Mouse (Mus musculus): ENCODE results near the gene Rpl22.

DNA sequence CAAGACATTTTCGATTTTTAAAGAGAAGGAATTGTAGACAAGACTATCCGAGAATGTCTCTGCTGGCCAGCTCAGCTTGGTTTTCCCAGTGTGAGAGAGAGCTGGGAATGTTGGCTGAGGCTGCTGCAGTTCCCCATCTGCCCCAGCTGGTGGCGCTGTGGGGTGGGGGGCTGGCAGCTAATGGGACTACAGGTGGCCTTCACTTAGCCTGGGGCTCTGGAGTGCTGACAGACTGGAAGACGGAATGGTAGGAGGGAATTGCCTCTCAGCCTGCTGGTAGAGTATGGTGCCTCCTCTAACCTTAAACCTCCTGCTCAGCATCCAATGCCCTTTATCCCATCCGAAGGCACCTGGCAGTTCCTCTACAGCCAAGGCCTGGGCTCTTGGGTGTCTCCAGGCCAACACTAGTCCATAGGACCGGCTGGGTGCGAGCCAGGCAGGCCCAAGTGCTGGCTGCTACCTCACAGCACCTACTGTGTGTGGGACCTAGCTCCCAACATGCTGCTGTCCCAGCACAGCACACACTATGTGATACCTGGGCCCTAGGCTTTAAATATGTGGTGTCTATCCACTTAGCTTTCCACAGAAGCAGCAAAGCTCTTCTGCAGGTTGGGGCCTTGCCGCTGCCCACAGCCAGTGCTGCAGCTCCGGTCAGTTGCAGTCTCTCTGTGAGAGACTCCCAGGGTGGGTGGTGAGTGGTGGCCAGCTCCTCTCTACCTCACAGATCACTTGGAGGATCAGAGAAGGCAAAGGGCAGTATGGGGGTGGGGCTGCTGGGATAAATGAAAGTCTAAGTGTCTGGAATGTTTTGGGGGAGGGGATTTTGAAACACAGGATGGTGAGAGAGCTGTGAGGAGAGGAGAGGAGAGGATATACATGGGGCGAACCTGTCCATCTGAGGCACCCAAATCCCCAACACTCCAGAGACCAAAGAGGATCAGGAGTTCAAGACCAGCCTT lies 48.9 kb upstream of the Rpl22 start:
- TF ChIP-seq CTCF (IDR thresholded peaks at IDR 0.05; ENCODE audit: extremely low read depth, insufficient read depth, insufficient read length, insufficient replicate concordance) = peak; percentile 32; the same call in 1 of the 2 replicates
- no peak for TF ChIP-seq POLR2A (IDR thresholded peaks at IDR 0.05; ENCODE audit: low read depth, low read length)

All from spleen, adult 2 months (tissue).